Mouse (Mus musculus) testis, adult 2 months (tissue): Measurements from ENCODE around the gene Mast3. TPM values are rescaled to one million over a fixed set of nuclear protein-coding genes. Genes with fewer than 3 reads are reported as not detected.

Source experiments
- H3K27ac ChIP-seq: fragments of 200-500 bp; 2 replicates; pipeline ENCODE4 v1.5.1; 2012; ENCODE audit warnings: low read depth, low read length; ENCODE audit not compliant: control insufficient read depth, insufficient read depth
- H3K27me3 ChIP-seq: fragments of 200-500 bp; 2 replicates; pipeline ENCODE4 v1.6.1; 2012; ENCODE audit warnings: mild to moderate bottlenecking, low read length, moderate library complexity; ENCODE audit not compliant: control insufficient read depth, insufficient read depth
- H3K36me3 ChIP-seq: fragments of 200-500 bp; 2 replicates; pipeline ENCODE4 v1.6.1; 2012; ENCODE audit warnings: mild to moderate bottlenecking, low read length; ENCODE audit not compliant: control insufficient read depth, insufficient read depth
- H3K4me1 ChIP-seq: fragments of 200-500 bp; 2 replicates; pipeline ENCODE4 v1.6.1; 2012; ENCODE audit warnings: low read length; ENCODE audit not compliant: control insufficient read depth, insufficient read depth
- H3K4me3 ChIP-seq: fragments of 200-500 bp; 2 replicates; pipeline ENCODE4 v1.5.1; 2012; ENCODE audit warnings: low read depth, mild to moderate bottlenecking, low read length, moderate library complexity, mixed read lengths; ENCODE audit not compliant: control insufficient read depth
- CTCF ChIP-seq: fragments of 200-500 bp; IDR thresholded peaks from 2 replicates; pipeline ENCODE4 v1.5.1; 2012; ENCODE audit warnings: low read depth, mild to moderate bottlenecking, inconsistent platforms, low read length, moderate library complexity; ENCODE audit not compliant: control insufficient read depth, insufficient read depth, insufficient replicate concordance
- POLR2A ChIP-seq: fragments of 200-500 bp; IDR thresholded peaks from 2 replicates; pipeline ENCODE4 v1.6.1; 2012; ENCODE audit warnings: low read depth, mild to moderate bottlenecking, inconsistent platforms, low read length, moderate library complexity; ENCODE audit not compliant: control insufficient read depth
- polyA plus RNA-seq: library from polyadenylated mRNA; depleted of rRNA; stranded (reverse); fragments of >200 nt; gene quantifications from 2 replicates; pipeline ENCODE4 v1.2.3, GENCODE M21; 2012; rRNA removed

The Mast3 gene
- polyA plus RNA-seq, 1 experiment: 11.0 TPM

DNA sequence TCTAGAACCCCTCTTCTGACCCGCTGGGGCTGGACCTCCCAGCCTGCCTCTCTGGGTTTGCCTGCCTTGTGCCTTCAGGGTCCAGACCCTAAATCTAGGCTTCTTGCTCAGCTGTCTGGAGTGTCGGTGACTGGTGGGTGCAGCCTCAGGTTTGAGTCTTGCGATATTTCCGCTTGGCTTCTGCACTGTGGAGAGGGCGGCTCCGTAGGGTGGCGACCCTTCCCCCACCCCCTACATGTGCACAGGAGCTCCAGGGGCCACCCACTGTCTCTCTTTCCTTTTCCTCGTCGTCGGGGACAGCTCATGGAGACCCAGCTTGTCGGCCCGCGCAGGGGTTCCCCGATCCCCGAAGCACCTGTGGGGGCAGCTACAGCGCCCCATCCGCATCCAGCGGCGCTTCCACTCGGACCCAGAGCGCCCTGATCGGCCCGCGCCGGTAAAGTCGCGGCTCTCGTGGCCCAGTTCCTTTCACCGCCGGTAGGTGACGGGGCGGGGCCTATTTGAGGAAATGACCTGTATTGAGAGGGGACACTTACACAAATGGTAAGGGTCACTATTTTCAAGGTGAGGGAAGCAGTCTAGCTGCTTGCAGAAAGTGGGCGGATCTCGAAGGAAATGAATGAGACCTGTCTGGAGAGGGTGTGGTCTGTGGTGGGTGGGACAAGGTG is 74.9 kb downstream of the Mast3 start:
- Histone ChIP-seq H3K4me3 (no peak overlapping the region), H3K27ac (no peak overlapping the region), H3K4me1 (peaks cover 7% of the 10 kb centered on the region), H3K27me3 (no peaks in the 10 kb centered on the region), H3K36me3 (no peaks in the 10 kb centered on the region)
- TF ChIP-seq CTCF (no peak), POLR2A (no peak)

Other genes with a start within 250 kb of the Mast3 start
- gene Isyna1, start 210.7 kb downstream of the Mast3 start, polyA plus RNA-seq: 561 and 588 TPM in 2 replicates
- 35.6 and 38.9 TPM in 2 replicates for gene Ssbp4, start 196.2 kb downstream of the Mast3 start, polyA plus RNA-seq
- 1.4 TPM in 2 replicates for gene Lrrc25, start 188.9 kb downstream of the Mast3 start, polyA plus RNA-seq
- 1.3 and 1.4 TPM in 2 replicates for gene Gdf15, start 172.6 kb downstream of the Mast3 start, polyA plus RNA-seq
- gene Pgpep1, start 144.7 kb downstream of the Mast3 start, polyA plus RNA-seq: 3.7 and 4.9 TPM in 2 replicates
- 148 and 168 TPM in 2 replicates for gene Lsm4, start 131.8 kb downstream of the Mast3 start, polyA plus RNA-seq
- 79.2 and 105 TPM in 2 replicates for gene Jund, start 106.1 kb downstream of the Mast3 start, polyA plus RNA-seq
- gene Iqcn, start 101.6 kb downstream of the Mast3 start, polyA plus RNA-seq: 286 and 302 TPM in 2 replicates
- 0.86 and 0.91 TPM in 2 replicates for gene Gm3336, start 86.5 kb downstream of the Mast3 start, polyA plus RNA-seq
- gene Pde4c, start 81.3 kb downstream of the Mast3 start, polyA plus RNA-seq: 1.1 TPM in 2 replicates
- gene Rab3a, start 50.4 kb downstream of the Mast3 start, polyA plus RNA-seq: 7.9 and 8.2 TPM in 2 replicates
- 13.5 and 14.4 TPM in 2 replicates for gene Mpv17l2, start 44.1 kb downstream of the Mast3 start, polyA plus RNA-seq
- 25.1 and 30.8 TPM in 2 replicates for gene Pik3r2, start 28.3 kb downstream of the Mast3 start, polyA plus RNA-seq
- 0.25 and 0.40 TPM in 2 replicates for gene Il12rb1, start 3.4 kb upstream of the Mast3 start, polyA plus RNA-seq
- gene Arrdc2, start 34.7 kb upstream of the Mast3 start, polyA plus RNA-seq: 17.1 and 19.4 TPM in 2 replicates
- 0.72 and 1.5 TPM in 2 replicates for gene Kcnn1, start 58.2 kb upstream of the Mast3 start, polyA plus RNA-seq
- gene Ccdc124, start 68.9 kb upstream of the Mast3 start, polyA plus RNA-seq: 51.3 and 65.9 TPM in 2 replicates
- 1.3 and 1.5 TPM in 2 replicates for gene Slc5a5, start 87.7 kb upstream of the Mast3 start, polyA plus RNA-seq
- gene Rpl18a, start 92.4 kb upstream of the Mast3 start, polyA plus RNA-seq: 1,162 and 1,446 TPM in 2 replicates
- 18.3 and 18.5 TPM in 2 replicates for gene Map1s, start 100.9 kb upstream of the Mast3 start, polyA plus RNA-seq